Mouse (Mus musculus) stomach, embryonic 15.5 days (tissue): ENCODE measurements at regions not wholly inside any gene's neighbourhood (a gene's known extent, or its start where the extent isn't known, plus 50 kb on each side); places are given as distances from the start of the nearest gene placed in this dataset.

Source experiments
- ATAC-seq: fragments of 200-750 bp; cut with Nextera tagmentation; 2 replicates; pipeline ENCODE4 v1.8.0; 2017; ENCODE audit warnings: low read depth, moderate number of reproducible peaks, moderate TSS enrichment; ENCODE audit not compliant: insufficient read depth, low FRiP score
- H3K27ac ChIP-seq: fragments of 300-500 bp; sonication (generic); 2 replicates; pipeline ENCODE4 v1.5.1; 2015; ENCODE audit warnings: mild to moderate bottlenecking, inconsistent platforms
- H3K27me3 ChIP-seq: fragments of 300-500 bp; sonication (generic); replicated peaks from 2 replicates; pipeline ENCODE4 v1.6.1; 2015; ENCODE audit warnings: inconsistent platforms
- H3K36me3 ChIP-seq: fragments of 300-500 bp; sonication (generic); 2 replicates; pipeline ENCODE4 v1.6.1; 2015; ENCODE audit warnings: inconsistent platforms
- H3K4me1 ChIP-seq: fragments of 300-500 bp; sonication (generic); 2 replicates; pipeline ENCODE4 v1.6.1; 2015; ENCODE audit warnings: inconsistent platforms
- H3K4me2 ChIP-seq: fragments of 300-500 bp; sonication (generic); 2 replicates; pipeline ENCODE4 v1.6.1; 2015; ENCODE audit warnings: mild to moderate bottlenecking, inconsistent platforms
- H3K4me3 ChIP-seq: fragments of 300-500 bp; sonication (generic); replicated peaks from 2 replicates; pipeline ENCODE4 v1.5.1; 2015; ENCODE audit warnings: inconsistent platforms
- H3K9ac ChIP-seq: fragments of 300-500 bp; sonication (generic); 2 replicates; pipeline ENCODE4 v1.6.1; 2015; ENCODE audit warnings: inconsistent platforms
- H3K9me3 ChIP-seq: fragments of 300-500 bp; sonication (generic); 2 replicates; pipeline ENCODE4 v1.6.1; 2016; ENCODE audit warnings: inconsistent platforms
- WGBS: fragments of 180-500 bp; shearing (Covaris S2); methylation state at CpG from one replicate; pipeline ENCODE4 v1.1.7; 2015; 5-methylcytosine and 5-hydroxymethylcytosine counted together

DNA sequence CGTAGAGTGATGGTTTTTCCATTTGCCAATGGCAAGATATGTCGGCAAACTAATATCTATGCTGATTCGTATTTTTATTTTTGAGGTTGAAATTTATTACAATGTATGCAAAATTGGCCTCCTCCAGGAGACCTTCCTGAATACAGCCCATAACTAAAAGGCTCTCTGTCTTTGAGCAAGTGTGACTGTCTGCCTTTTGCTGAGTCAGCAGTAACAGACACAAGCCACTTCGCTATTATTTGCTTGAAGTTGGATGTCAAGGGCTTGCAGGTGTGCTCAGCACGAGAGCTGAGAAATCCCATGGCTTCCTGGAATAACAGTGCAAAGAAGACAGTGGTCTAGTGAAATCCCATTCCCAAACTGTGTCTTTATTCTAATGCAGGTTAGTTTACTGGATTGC, 56.9 kb downstream of the Dmrt2 start:
- ATAC-seq: no peak
- Histone ChIP-seq H3K36me3 (no peaks in the 10 kb centered on the region), H3K4me2 (no peak overlapping the region), H3K4me1 (no peaks in the 10 kb centered on the region), H3K27ac (no peak overlapping the region), H3K27me3 (no peaks in the 10 kb centered on the region), H3K9me3 (no peaks in the 10 kb centered on the region), H3K9ac (no peak overlapping the region), H3K4me3 (no peak overlapping the region)
- 87% methylated on average over 5 of the region's 5 CpGs for WGBS

DNA sequence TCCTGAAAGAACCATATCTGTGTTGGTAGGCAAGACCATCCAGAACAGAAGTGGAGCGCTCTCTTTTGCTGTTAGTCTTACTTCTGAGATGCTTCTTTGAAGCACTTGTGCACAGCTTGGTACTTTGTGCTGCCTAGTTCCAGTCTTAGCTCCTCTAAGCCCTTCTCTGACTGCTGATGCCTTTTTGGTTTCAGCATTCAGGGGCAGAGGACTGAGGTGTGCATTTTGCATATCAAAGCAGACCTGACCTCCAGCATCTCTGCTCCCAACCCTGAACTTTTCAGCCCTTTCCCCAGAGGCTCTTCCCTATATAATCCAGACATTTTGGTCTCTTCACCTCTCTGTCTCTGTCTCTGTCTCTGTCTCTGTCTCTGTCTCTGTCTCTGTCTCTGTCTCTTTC, 57.4 kb downstream of the Dmrt2 start:
- Histone ChIP-seq H3K9me3 (no peaks in the 10 kb centered on the region), H3K4me3 (no peak overlapping the region), H3K4me1 (no peaks in the 10 kb centered on the region), H3K4me2 (no peak overlapping the region), H3K27ac (no peak overlapping the region), H3K36me3 (no peaks in the 10 kb centered on the region), H3K9ac (no peak overlapping the region), H3K27me3 (no peaks in the 10 kb centered on the region)
- no peak for ATAC-seq
- 96% methylated on average over 1 of the region's 1 CpGs for WGBS

- no peak overlapping the region for H3K4me3 ChIP-seq
- no peak overlapping the region for H3K9ac ChIP-seq
- H3K4me1 ChIP-seq: no peaks in the 10 kb centered on the region
- WGBS: 60% methylated on average over 4 of the region's 4 CpGs
- no peaks in the 10 kb centered on the region for H3K9me3 ChIP-seq
- no peak overlapping the region for H3K4me2 ChIP-seq
- no peaks in the 10 kb centered on the region for H3K36me3 ChIP-seq
- no peak for ATAC-seq
- no peaks in the 10 kb centered on the region for H3K27me3 ChIP-seq
- H3K27ac ChIP-seq: no peak overlapping the region
These were observed 106.2 kb downstream of the Dmrt2 start for GRCm38 (mm10) chr19:25778455-25778854.

DNA sequence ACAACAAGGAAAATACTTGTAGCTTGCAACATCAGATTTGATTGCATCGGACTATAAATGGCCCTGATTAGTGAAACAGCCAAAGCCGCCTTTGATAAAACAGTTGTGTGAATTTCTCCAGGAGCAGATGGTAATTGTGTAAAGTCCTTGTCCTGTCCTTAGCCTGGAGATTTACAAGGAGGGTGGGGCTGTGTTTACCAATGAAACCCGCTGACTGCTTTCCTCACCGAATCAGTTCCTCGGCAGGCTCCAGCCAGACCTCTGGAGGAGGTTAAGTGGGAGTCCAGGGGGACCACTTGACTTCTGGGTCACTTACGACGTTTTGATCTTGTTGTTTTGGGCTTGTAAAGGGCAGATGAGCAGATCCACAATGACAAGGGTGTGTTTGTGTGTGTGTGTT, 107.1 kb downstream of the Dmrt2 start:
- Histone ChIP-seq H3K27me3 (no peaks in the 10 kb centered on the region), H3K4me1 (no peaks in the 10 kb centered on the region), H3K27ac (no peak overlapping the region), H3K9me3 (no peaks in the 10 kb centered on the region), H3K4me2 (no peak overlapping the region), H3K4me3 (no peak overlapping the region), H3K9ac (no peak overlapping the region), H3K36me3 (no peaks in the 10 kb centered on the region)
- 38% methylated on average over 7 of the region's 7 CpGs for WGBS
- ATAC-seq: no peak

- Histone ChIP-seq H3K4me2 (no peak overlapping the region), H3K4me1 (no peaks in the 10 kb centered on the region), H3K9ac (no peak overlapping the region), H3K36me3 (no peaks in the 10 kb centered on the region), H3K27ac (no peak overlapping the region), H3K4me3 (no peak overlapping the region), H3K27me3 (no peaks in the 10 kb centered on the region), H3K9me3 (no peaks in the 10 kb centered on the region)
- WGBS: 58% methylated on average over 7 of the region's 7 CpGs
- no peak for ATAC-seq
These were observed 109.1 kb downstream of the Dmrt2 start for GRCm38 (mm10) chr19:25781314-25781713.

GRCm38 (mm10) chr19:25802692-25803091, 130.5 kb downstream of the Dmrt2 start:
- H3K27ac ChIP-seq: no peak overlapping the region
- H3K36me3 ChIP-seq: no peaks in the 10 kb centered on the region
- no peaks in the 10 kb centered on the region for H3K27me3 ChIP-seq
- no peaks in the 10 kb centered on the region for H3K4me1 ChIP-seq
- H3K4me3 ChIP-seq: no peak overlapping the region
- H3K9me3 ChIP-seq: no peaks in the 10 kb centered on the region
- ATAC-seq: no peak
- no peak overlapping the region for H3K4me2 ChIP-seq
- WGBS: 67% methylated on average over 7 of the region's 7 CpGs
- no peak overlapping the region for H3K9ac ChIP-seq

GRCm38 (mm10) chr19:25805351-25805750, 133.1 kb downstream of the Dmrt2 start:
- Histone ChIP-seq H3K9me3 (no peaks in the 10 kb centered on the region), H3K36me3 (no peaks in the 10 kb centered on the region), H3K4me3 (no peak overlapping the region), H3K4me1 (no peaks in the 10 kb centered on the region), H3K27me3 (no peaks in the 10 kb centered on the region), H3K4me2 (no peak overlapping the region), H3K27ac (no peak overlapping the region), H3K9ac (no peak overlapping the region)
- no peak for ATAC-seq
- 71% methylated on average over 11 of the region's 11 CpGs for WGBS

DNA sequence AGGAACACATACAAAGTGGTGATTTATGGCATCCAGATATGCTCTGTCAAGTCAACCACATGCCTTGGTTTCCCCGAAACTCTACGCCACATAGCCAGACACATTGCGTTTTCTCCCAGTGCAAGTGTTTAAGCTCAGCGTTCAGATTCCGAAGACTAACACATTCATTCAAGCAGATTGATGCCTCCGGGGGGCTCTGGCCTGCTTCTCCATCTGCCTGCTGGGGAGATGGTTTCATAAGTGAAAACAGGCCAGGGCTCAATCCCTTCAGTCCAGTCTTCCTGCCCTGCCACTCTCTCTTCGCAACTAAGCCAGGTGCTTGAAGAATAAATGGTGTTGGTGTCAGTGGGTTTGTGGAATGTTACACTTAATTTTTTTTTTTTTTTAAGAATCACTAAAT, 141.4 kb downstream of the Dmrt2 start:
- H3K36me3 ChIP-seq: no peaks in the 10 kb centered on the region
- H3K4me3 ChIP-seq: no peak overlapping the region
- 88% methylated on average over 7 of the region's 7 CpGs for WGBS
- H3K27me3 ChIP-seq: no peaks in the 10 kb centered on the region
- no peaks in the 10 kb centered on the region for H3K4me1 ChIP-seq
- H3K9me3 ChIP-seq: no peaks in the 10 kb centered on the region
- H3K4me2 ChIP-seq: no peak overlapping the region
- ATAC-seq: no peak
- no peak overlapping the region for H3K9ac ChIP-seq
- H3K27ac ChIP-seq: no peak overlapping the region

DNA sequence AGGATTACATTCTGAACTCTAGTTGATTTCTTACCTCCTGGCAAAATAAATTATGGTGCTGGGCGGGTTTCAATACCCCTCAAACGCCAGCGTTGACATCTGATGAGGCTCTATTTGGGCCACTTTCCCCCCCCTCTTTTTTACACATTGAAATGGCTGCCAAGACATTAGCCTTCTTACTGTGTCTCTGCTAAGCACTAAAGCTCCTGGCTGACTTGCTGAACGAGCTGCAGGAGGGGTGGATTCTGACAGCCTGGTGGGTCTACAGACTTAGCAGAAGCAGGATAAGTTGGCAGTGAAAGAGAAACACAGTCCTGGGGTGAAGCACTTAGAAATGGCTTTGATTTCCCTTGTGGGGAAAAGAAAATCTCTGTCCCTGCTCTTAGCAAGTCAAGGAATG, 172.9 kb downstream of the Dmrt2 start:
- 36% methylated on average over 4 of the region's 4 CpGs for WGBS
- Histone ChIP-seq H3K4me2 (no peak overlapping the region), H3K4me1 (peaks cover 2% of the 10 kb centered on the region; the same call in 1 of the 2 replicates), H3K9me3 (no peaks in the 10 kb centered on the region), H3K27ac (no peak overlapping the region), H3K36me3 (no peaks in the 10 kb centered on the region), H3K9ac (no peak overlapping the region), H3K27me3 (no peaks in the 10 kb centered on the region), H3K4me3 (no peak overlapping the region)
- ATAC-seq: peak; percentile 39; the same call in 1 of the 2 replicates

DNA sequence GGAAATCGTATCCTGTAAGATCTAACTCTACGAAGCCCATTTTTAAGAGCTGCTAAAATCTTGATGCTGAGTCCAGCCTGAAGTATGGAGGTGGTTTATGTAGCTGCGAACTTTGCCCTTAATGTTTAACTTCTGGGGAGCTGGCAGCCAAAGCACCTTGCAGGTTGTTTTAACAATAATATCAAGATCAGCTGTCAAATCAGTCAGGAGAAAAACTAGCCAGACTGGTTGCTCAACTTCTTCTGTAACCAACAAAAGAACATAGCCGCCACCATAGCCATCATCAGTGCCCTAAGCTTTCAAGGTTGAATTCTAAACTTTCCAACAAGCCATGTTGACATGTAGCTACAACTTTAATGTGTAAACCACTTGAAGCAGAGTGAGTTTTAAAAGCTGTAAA, 184.1 kb downstream of the Dmrt2 start:
- ATAC-seq: peak; percentile 87
- no peaks in the 10 kb centered on the region for H3K9me3 ChIP-seq
- no peak overlapping the region for H3K4me3 ChIP-seq
- H3K27me3 ChIP-seq: no peaks in the 10 kb centered on the region
- H3K4me1 ChIP-seq: no peaks in the 10 kb centered on the region
- H3K9ac ChIP-seq: no peak overlapping the region
- H3K36me3 ChIP-seq: no peaks in the 10 kb centered on the region
- no peak overlapping the region for H3K4me2 ChIP-seq
- 25% methylated on average over 4 of the region's 4 CpGs for WGBS
- peak overlapping the region; percentile 89 for H3K27ac ChIP-seq

GRCm38 (mm10) chr19:25863312-25863711, 191.1 kb downstream of the Dmrt2 start:
- H3K4me3 ChIP-seq: no peak overlapping the region
- no peaks in the 10 kb centered on the region for H3K4me1 ChIP-seq
- 57% methylated on average over 1 of the region's 1 CpGs for WGBS
- no peak overlapping the region for H3K4me2 ChIP-seq
- H3K36me3 ChIP-seq: no peaks in the 10 kb centered on the region
- no peak overlapping the region for H3K9ac ChIP-seq
- no peaks in the 10 kb centered on the region for H3K9me3 ChIP-seq
- no peak for ATAC-seq
- no peak overlapping the region for H3K27ac ChIP-seq
- H3K27me3 ChIP-seq: no peaks in the 10 kb centered on the region

GRCm38 (mm10) chr19:25906721-25907120, 234.5 kb downstream of the Dmrt2 start:
- Histone ChIP-seq H3K4me3 (no peak overlapping the region), H3K27ac (no peak overlapping the region), H3K27me3 (no peaks in the 10 kb centered on the region), H3K4me1 (no peaks in the 10 kb centered on the region), H3K4me2 (no peak overlapping the region), H3K36me3 (no peaks in the 10 kb centered on the region), H3K9me3 (no peaks in the 10 kb centered on the region), H3K9ac (no peak overlapping the region)
- 87% methylated on average over 4 of the region's 4 CpGs for WGBS
- ATAC-seq: no peak

- Histone ChIP-seq H3K9ac (no peak overlapping the region), H3K36me3 (no peaks in the 10 kb centered on the region), H3K27ac (no peak overlapping the region), H3K4me1 (peaks cover 11% of the 10 kb centered on the region; the same call in 1 of the 2 replicates), H3K27me3 (no peaks in the 10 kb centered on the region), H3K4me2 (no peak overlapping the region), H3K4me3 (no peak overlapping the region), H3K9me3 (no peaks in the 10 kb centered on the region)
- ATAC-seq: no peak
These were observed 249.8 kb downstream of the Dmrt2 start for GRCm38 (mm10) chr19:25922052-25922451.
